Mouse (Mus musculus) G1E (cell line): ENCODE data around the gene Meis2. TPM values are rescaled to one million over a fixed set of nuclear protein-coding genes. Genes with fewer than 3 reads are reported as not detected.

Experiments
- ATAC-seq: 2 replicates; pipeline ENCODE4 v1.8.0; 2016; ENCODE audit warnings: mild to moderate bottlenecking; ENCODE audit not compliant: insufficient number of reproducible peaks, poor library complexity, low FRiP score, severe bottlenecking; ENCODE audit errors: extremely low read depth
- DNase-seq: peaks from one replicate; pipeline ENCODE4 v3.0.0; 2012; ENCODE audit warnings: low spot score
- H3K27me3 ChIP-seq: 2 replicates; pipeline ENCODE4 v1.6.1; 2012; ENCODE audit warnings: mild to moderate bottlenecking, low read length, inconsistent platforms; ENCODE audit not compliant: insufficient read depth
- H3K36me3 ChIP-seq: replicated peaks from 2 replicates; pipeline ENCODE3; 2012; ENCODE audit warnings: mild to moderate bottlenecking, inconsistent platforms
- H3K4me1 ChIP-seq: 2 replicates; pipeline ENCODE4 v1.6.1; 2012; ENCODE audit warnings: low read depth, low read length, inconsistent platforms, mixed read lengths; ENCODE audit not compliant: insufficient read depth
- H3K4me3 ChIP-seq: 2 replicates; pipeline ENCODE4 v1.5.1; 2012; ENCODE audit warnings: low read depth, mild to moderate bottlenecking, inconsistent platforms, low read length, moderate library complexity, mixed read lengths
- H3K9me3 ChIP-seq: replicated peaks from 2 replicates; pipeline ENCODE4 v1.6.1; 2012; ENCODE audit warnings: inconsistent platforms
- CTCF ChIP-seq: IDR thresholded peaks from 2 replicates; pipeline ENCODE4 v1.5.1; 2012; ENCODE audit warnings: low read depth, low read length, inconsistent platforms, mixed read lengths
- GATA1 ChIP-seq: IDR thresholded peaks from 2 replicates; pipeline ENCODE4 v1.6.1; 2012; ENCODE audit warnings: borderline replicate concordance, low read length, inconsistent platforms, mixed read lengths
- GATA2 ChIP-seq: IDR thresholded peaks from 2 replicates; pipeline ENCODE4 v1.6.1; 2012; ENCODE audit warnings: low read depth, low read length, inconsistent platforms, borderline replicate concordance
- POLR2AphosphoS5 ChIP-seq: IDR thresholded peaks from 2 replicates; pipeline ENCODE4 v1.6.1; 2012; ENCODE audit warnings: low read depth, low read length, inconsistent platforms; ENCODE audit not compliant: insufficient replicate concordance
- TAL1 ChIP-seq: conservative IDR thresholded peaks from 2 replicates; pipeline ENCODE4 v1.6.1; 2012; ENCODE audit warnings: low read depth, low read length, inconsistent platforms, mixed read lengths
- polyA plus RNA-seq: library from polyadenylated mRNA; stranded (reverse); fragments of >175 nt; gene quantifications from 2 replicates; pipeline ENCODE4 v1.2.3, GENCODE M21; 2012
- total RNA-seq, 2 experiments: library from RNA; stranded (forward) in 1 of 2; stranded (reverse) in 1 of 2; fragments of 200-1000 nt in 1 of 2; fragments of >200 nt in 1 of 2; fragmentation: Nextera tagmentation in 1 of 2; gene quantifications; 2 replicates each; pipeline ENCODE4 v1.2.3; 2014 to 2017

Meis2 gene
- total and polyA plus RNA-seq, 3 experiments = 0.27 to 4.3 (median 3.2) TPM

DNA sequence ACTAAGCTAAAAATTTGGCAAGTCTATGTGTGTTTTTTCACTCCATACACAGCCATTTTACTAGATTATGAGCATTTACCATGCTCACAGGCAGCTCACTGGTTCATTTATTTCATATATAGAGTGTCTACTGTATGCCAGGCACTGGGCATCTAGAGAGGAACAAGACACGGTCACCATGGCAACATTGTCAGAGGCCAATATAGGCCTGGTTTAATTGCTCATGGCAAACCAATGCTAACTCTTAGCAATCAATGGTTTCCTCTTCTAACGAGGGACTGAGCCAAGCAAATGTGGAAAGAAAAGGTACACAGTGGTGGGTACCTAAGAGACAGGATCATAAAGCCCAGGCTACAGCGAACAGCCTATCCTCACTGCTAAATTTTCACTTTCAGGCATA, 100.7 kb downstream of the Meis2 start:
- H3K4me3 ChIP-seq = no peak overlapping the region
- no peaks in the 10 kb centered on the region for H3K27me3 ChIP-seq
- H3K4me1 ChIP-seq = no peaks in the 10 kb centered on the region
- TF ChIP-seq CTCF = no peak
- TF ChIP-seq GATA2 = no peak
- TF ChIP-seq POLR2AphosphoS5 = no peak
- no peak for TF ChIP-seq TAL1
- TF ChIP-seq GATA1 = no peak
- DNase-seq (no peak), ATAC-seq (no peak)
- no peaks in the 10 kb centered on the region for H3K36me3 ChIP-seq
- peaks cover 13% of the 10 kb centered on the region for H3K9me3 ChIP-seq

DNA sequence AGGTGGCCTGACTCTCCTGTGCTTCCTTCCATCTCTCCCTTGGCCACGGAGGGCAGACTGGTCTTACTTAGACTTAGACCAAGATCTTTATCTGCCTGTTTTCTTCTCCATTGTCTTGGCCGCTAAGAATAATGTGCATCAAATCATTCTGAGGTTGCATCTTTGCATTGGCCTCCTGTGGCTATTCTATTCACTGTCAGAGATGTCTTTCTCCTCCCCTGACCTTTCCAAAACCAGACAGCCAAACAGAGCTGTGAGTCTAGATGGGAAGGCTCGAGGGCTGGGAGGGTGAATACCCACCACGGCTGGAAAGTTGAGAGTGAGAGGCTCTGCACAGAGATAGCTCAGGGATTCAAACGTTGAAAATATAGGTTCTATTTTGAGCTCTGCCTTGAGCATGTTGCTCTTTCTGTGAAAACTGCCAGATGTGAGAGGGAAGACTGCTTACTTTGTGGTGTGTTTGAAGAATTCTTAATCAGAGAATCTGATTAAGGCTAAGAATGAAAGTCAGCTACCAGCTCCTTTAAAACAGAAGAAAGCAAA, 102.3 kb downstream of the Meis2 start:
- DNase-seq (no peak), ATAC-seq (no peak)
- no peaks in the 10 kb centered on the region for H3K27me3 ChIP-seq
- no peak overlapping the region for H3K4me3 ChIP-seq
- H3K36me3 ChIP-seq = no peaks in the 10 kb centered on the region
- H3K9me3 ChIP-seq = peaks cover 13% of the 10 kb centered on the region
- no peaks in the 10 kb centered on the region for H3K4me1 ChIP-seq
- TF ChIP-seq CTCF = no peak
- TF ChIP-seq GATA2 = no peak
- TF ChIP-seq TAL1 = no peak
- no peak for TF ChIP-seq GATA1
- no peak for TF ChIP-seq POLR2AphosphoS5

DNA sequence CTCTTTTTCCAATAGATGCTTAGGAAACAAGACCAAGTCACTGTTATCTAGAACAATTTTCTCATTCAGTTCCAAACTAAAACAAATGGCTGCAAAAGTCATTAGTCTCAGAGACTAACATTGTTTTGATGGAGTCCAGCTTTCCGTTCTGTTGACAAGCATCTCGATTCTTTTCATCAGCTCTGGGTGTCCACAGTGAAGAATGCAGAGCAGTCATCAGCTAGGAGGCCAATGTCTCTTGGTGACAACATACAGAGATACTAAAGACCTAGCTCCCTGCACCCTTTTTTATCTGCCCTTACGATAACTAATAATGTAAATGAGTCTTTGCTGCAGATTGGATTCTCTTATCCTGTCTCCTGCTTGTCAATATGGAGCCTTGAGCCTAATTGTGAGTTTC, 102.9 kb downstream of the Meis2 start:
- Histone ChIP-seq H3K36me3 (no peaks in the 10 kb centered on the region), H3K4me1 (no peaks in the 10 kb centered on the region), H3K27me3 (no peaks in the 10 kb centered on the region), H3K9me3 (peaks cover 13% of the 10 kb centered on the region), H3K4me3 (no peak overlapping the region)
- TF ChIP-seq TAL1 (no peak), GATA2 (no peak), POLR2AphosphoS5 (no peak)
- no peak for DNase-seq
- no peak for ATAC-seq

DNA sequence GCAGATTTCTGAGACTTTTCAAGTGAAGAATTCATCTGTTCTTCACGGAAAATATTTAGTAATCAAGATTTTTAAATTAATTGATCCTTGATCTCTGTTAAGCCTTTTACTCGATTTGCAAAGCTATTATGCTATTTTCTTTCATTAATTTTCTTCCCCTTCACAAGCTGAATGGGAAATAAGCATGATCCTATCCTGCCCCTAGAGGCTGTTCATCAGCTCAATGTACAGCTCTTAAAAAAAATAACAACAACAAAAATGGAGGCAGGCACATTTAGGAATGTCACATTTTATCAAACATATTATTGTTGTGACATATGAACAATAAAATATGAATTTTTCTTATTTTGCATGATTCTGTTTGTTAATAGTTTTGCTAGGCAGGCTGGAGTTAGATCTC, 103.5 kb downstream of the Meis2 start:
- ATAC-seq = no peak
- no peaks in the 10 kb centered on the region for H3K36me3 ChIP-seq
- TF ChIP-seq CTCF = no peak
- no peak for TF ChIP-seq TAL1
- no peak for TF ChIP-seq GATA1
- TF ChIP-seq GATA2 = no peak
- no peak for TF ChIP-seq POLR2AphosphoS5

DNA sequence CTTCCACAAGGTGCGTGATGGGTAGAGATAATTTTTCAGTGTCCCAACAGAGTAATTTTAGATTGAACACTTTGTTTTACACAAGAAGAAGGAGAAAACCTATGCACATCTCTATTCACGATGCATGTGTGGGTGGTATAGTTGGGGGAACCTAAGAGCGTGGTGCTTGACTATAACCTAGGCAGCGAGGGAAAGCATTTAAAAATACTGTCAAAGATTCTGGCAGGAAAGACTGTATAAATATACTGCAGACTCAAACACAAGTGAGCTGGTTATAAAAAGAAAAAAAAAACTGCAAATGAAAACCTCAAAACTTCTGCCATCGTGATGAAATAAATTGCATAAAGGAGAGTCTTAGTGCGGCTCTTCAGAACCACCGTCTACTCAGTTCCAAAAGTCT, 105.0 kb downstream of the Meis2 start:
- no peaks in the 10 kb centered on the region for H3K27me3 ChIP-seq
- H3K4me3 ChIP-seq = no peak overlapping the region
- H3K9me3 ChIP-seq = peaks cover 11% of the 10 kb centered on the region
- no peaks in the 10 kb centered on the region for H3K36me3 ChIP-seq
- no peaks in the 10 kb centered on the region for H3K4me1 ChIP-seq
- DNase-seq = no peak
- no peak for ATAC-seq
- no peak for TF ChIP-seq GATA2

More for the DNA sequence above, 103.5 kb downstream of the Meis2 start:
- Histone ChIP-seq H3K4me1 (no peaks in the 10 kb centered on the region), H3K27me3 (no peaks in the 10 kb centered on the region), H3K9me3 (peaks cover 11% of the 10 kb centered on the region), H3K4me3 (no peak overlapping the region)
- DNase-seq = no peak

DNA sequence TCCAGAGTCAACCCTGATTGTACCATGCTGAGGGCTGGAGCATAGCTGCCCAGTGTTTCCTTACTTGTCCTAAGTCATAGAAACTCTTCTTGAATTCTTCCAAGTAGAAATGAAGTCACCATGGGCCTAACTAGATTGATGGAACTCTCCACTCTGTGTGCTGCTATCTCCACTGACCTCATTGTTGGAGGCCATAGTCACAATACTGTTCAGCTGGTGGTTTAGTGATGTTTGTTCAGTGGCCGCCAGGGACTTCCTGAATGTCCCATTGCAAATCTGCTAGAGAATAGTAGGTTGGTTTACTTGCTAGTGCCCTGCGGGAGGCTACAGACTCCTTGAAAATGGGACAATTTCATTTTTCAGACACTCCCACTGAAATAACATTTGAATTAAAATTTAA, 108.9 kb downstream of the Meis2 start:
- Histone ChIP-seq H3K36me3 (no peaks in the 10 kb centered on the region), H3K27me3 (no peaks in the 10 kb centered on the region), H3K4me3 (no peak overlapping the region), H3K9me3 (peaks cover 3% of the 10 kb centered on the region; the same call in 1 of the 2 replicates), H3K4me1 (no peaks in the 10 kb centered on the region)
- no peak for TF ChIP-seq POLR2AphosphoS5
- no peak for TF ChIP-seq TAL1
- TF ChIP-seq GATA1 = no peak
- TF ChIP-seq GATA2 = no peak
- no peak for TF ChIP-seq CTCF
- ATAC-seq (no peak), DNase-seq (no peak)

DNA sequence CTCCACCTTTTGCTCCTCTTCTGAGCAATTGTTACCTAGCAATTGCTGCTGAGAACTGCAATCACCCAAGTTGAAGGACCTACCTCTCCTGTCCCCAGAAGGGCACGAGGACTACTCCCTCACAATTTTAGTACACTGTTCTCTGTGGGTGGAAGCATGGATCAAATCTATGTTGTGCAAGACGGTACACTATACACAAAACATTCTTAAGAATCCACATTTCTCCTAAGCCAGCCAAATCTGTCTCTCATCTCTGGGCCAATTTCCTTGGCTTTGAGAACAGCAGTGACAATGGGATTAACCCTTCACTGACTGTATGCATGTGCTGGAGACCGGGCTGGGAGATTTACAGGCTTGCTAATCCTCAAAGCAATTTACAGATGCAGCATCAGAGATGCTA, 115.0 kb downstream of the Meis2 start:
- Histone ChIP-seq H3K27me3 (no peaks in the 10 kb centered on the region), H3K4me1 (no peaks in the 10 kb centered on the region), H3K36me3 (no peaks in the 10 kb centered on the region), H3K9me3 (peaks cover 18% of the 10 kb centered on the region), H3K4me3 (no peak overlapping the region)
- ATAC-seq (no peak), DNase-seq (no peak)
- TF ChIP-seq POLR2AphosphoS5 = no peak
- no peak for TF ChIP-seq GATA2
- TF ChIP-seq GATA1 = no peak
- no peak for TF ChIP-seq CTCF
- no peak for TF ChIP-seq TAL1
